Mouse (Mus musculus) monocyte, adult 5-6 weeks (primary cell): Measurements from ENCODE around the gene Rap2a. TPM values are rescaled to one million over a fixed set of nuclear protein-coding genes. Genes with fewer than 3 reads are reported as not detected.

Source experiments
- ATAC-seq: fragments of 153-309, 156-312 bp; replicated peaks from 2 replicates; pipeline ENCODE4 v1.8.0; 2017; ENCODE audit warnings: mild to moderate bottlenecking; ENCODE audit not compliant: low TSS enrichment, insufficient number of reproducible peaks, severe bottlenecking, poor library complexity, low FRiP score
- total RNA-seq: library from RNA; stranded (forward); fragments of 200-1000, 200-491, 200-594 nt; gene quantifications from 3 replicates; pipeline ENCODE4 v1.2.3, GENCODE M21; 2017

Gene Rap2a
- total RNA-seq, 1 experiment from 2014 or later = 38.8 TPM

- no peak for ATAC-seq
These were observed 47.4 kb downstream of the Rap2a start for GRCm38 (mm10) chr14:120525644-120526043.

GRCm38 (mm10) chr14:120533301-120533700, 55.1 kb downstream of the Rap2a start:
- no peak for ATAC-seq

- no peak for ATAC-seq
These were observed 56.6 kb downstream of the Rap2a start for GRCm38 (mm10) chr14:120534841-120535271.

- no peak for ATAC-seq
These were observed 57.2 kb downstream of the Rap2a start for GRCm38 (mm10) chr14:120535446-120535845.

GRCm38 (mm10) chr14:120535924-120536323, 57.7 kb downstream of the Rap2a start:
- ATAC-seq = no peak

GRCm38 (mm10) chr14:120539128-120539527, 60.9 kb downstream of the Rap2a start:
- ATAC-seq = no peak

GRCm38 (mm10) chr14:120539626-120540025, 61.4 kb downstream of the Rap2a start:
- ATAC-seq = no peak

GRCm38 (mm10) chr14:120542445-120542844, 64.2 kb downstream of the Rap2a start:
- no peak for ATAC-seq

- ATAC-seq = no peak
These were observed 64.7 kb downstream of the Rap2a start for GRCm38 (mm10) chr14:120542976-120543375.

- ATAC-seq = no peak
These were observed 65.6 kb downstream of the Rap2a start for GRCm38 (mm10) chr14:120543846-120544245.

GRCm38 (mm10) chr14:120544495-120544894, 66.3 kb downstream of the Rap2a start:
- no peak for ATAC-seq

GRCm38 (mm10) chr14:120544946-120545345, 66.7 kb downstream of the Rap2a start:
- ATAC-seq = no peak

Other genes starting within 250 kb of the Rap2a start
- gene Mbnl2, start 202.8 kb upstream of the Rap2a start, total RNA-seq = 77.3 to 125 TPM (median 112 TPM) in 3 replicates